Comparison of ENCODE assay signal across 24 mouse cellular contexts in the genomic region with DNA sequence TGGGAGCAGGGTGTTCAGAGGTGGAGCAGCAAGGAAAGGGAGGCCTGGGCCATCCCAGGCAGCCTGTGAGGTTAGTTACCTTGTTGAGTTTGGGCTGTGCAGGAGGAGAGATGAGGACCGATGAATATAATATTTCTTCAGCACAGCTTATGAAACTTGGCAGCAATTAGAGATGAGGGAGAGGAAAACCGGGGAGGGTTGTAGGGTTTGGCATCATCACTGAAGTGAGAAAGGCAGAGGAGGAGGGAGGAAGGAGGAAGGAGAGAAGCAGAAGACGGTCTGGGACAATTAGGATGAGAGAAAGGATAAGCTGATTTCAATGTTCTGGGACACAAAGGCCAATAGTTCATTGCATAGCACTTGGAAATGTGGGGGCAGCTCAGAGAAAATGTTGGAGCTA.
DNase-seq lines count a peak whose midpoint lies in the region; ATAC-seq and TF ChIP-seq lines count a peak whose summit lies in the region.
"Had no signal": no experiment of that assay in that cellular context is flagged by ENCODE, and none has a peak within 500 bp of the region (broad histone marks: within the 10 kb centered on the region; RNA-seq: fewer than 3 reads in every experiment).

No protein-coding gene starts in this region.

- TF ChIP-seq CTCF in layer of hippocampus, adult 2 months (conservative IDR thresholded peaks at IDR 0.05): no peak

- ATAC-seq in frontal cortex, adult (ENCODE audit: low TSS enrichment): peak; percentile 77
- ATAC-seq: activated CD4-positive, CD25-positive, alpha-beta regulatory T cell, adult 4 months; CD4-positive, CD25-positive, alpha-beta regulatory T cell, adult 4 months; forebrain, embryonic 13.5 days; Patski had no signal

- H3K27ac ChIP-seq in layer of hippocampus, adult 2 months: peak overlapping the region; percentile 48; the same call in 1 of the 2 replicates
- H3K27ac ChIP-seq: embryonic facial prominence, embryonic 10.5 days; embryonic facial prominence, embryonic 12.5 days; forebrain, embryonic 13.5 days; forebrain, embryonic 15.5 days had no signal

- H3K4me3 ChIP-seq in layer of hippocampus, adult 2 months: no peak overlapping the region
- H3K4me3 ChIP-seq: embryonic facial prominence, embryonic 10.5 days; embryonic facial prominence, embryonic 12.5 days; forebrain, embryonic 13.5 days; forebrain, embryonic 15.5 days had no signal

- no peak for DNase-seq in frontal cortex, postnatal 14 days (ENCODE audit: low spot score in 2 of 2)
- DNase-seq in heart, adult 11 months: peak; percentile 58
- DNase-seq in heart, postnatal 36 days: no peak
- peak in 1 of 2 experiments; percentile 16 for DNase-seq in layer of hippocampus, adult 2 months (ENCODE audit: low spot score in 2 of 2)
- no peak for DNase-seq in layer of hippocampus, adult 11-12 months (ENCODE audit: low spot score)
- DNase-seq in brain, adult 2 months (ENCODE audit: low read depth, low spot score): peak; percentile 59
- no peak for DNase-seq in gastrocnemius, postnatal 25 days
- DNase-seq: adrenal gland, adult 8-10 months; adrenal gland, postnatal 14 days; adrenal gland, postnatal 36 days; B cell, adult 2 months; cerebellum, adult 11-12 months; cerebellum, adult 2 months; cerebellum, adult 9-10 months; cerebellum, postnatal 10 days; cerebellum, postnatal 25 days had no signal

- intact Hi-C loops in heart, postnatal 36 days (cut with DNase I): no loop called here

Comparison
In these comparisons a context has a peak if more than half of its experiments do, and no peak if none do; other contexts are left out.
1. DNase-seq: peak in heart, adult 11 months (single experiment) and brain, adult 2 months (single experiment); none in frontal cortex, postnatal 14 days (0 of 2), heart, postnatal 36 days (0 of 2), layer of hippocampus, adult 11-12 months (single experiment) and gastrocnemius, postnatal 25 days (single experiment).